Mouse (Mus musculus) frontal cortex, postnatal 14 days (tissue): ENCODE measurements around the gene Rsad1.

Experiments used
- DNase-seq, 2 experiments: peaks; one replicate each; pipeline ENCODE4 v3.0.0; 2022; ENCODE audit warnings: low spot score in 2 of 2

Gene Rsad1

GRCm38 (mm10) chr11:94548041-94548784, 842 bp downstream of the Rsad1 start:
- DNase-seq, result peak; percentile 40 to 50

GRCm38 (mm10) chr11:94547271-94547670, 1.8 kb downstream of the Rsad1 start:
- DNase-seq, result no peak

GRCm38 (mm10) chr11:94546381-94546780, 2.7 kb downstream of the Rsad1 start:
- no peak for DNase-seq

GRCm38 (mm10) chr11:94544422-94544821, 4.6 kb downstream of the Rsad1 start:
- DNase-seq, result no peak

- peak; percentile 85 to 89 for DNase-seq
Measured at GRCm38 (mm10) chr11:94543932-94544331, 5.1 kb downstream of the Rsad1 start.

- no peak for DNase-seq
Measured at GRCm38 (mm10) chr11:94543344-94543743, 5.7 kb downstream of the Rsad1 start.

- no peak for DNase-seq
Measured at GRCm38 (mm10) chr11:94542400-94542799, 6.7 kb downstream of the Rsad1 start.

GRCm38 (mm10) chr11:94539761-94540160, 9.3 kb downstream of the Rsad1 start:
- DNase-seq, result no peak

- no peak for DNase-seq
Measured at GRCm38 (mm10) chr11:94538733-94539292, 10.2 kb downstream of the Rsad1 start.

- no peak for DNase-seq
Measured at GRCm38 (mm10) chr11:94533171-94533570, 15.9 kb downstream of the Rsad1 start.

- no peak for DNase-seq
Measured at GRCm38 (mm10) chr11:94528879-94529278, 20.2 kb downstream of the Rsad1 start.

GRCm38 (mm10) chr11:94526171-94526879, 22.7 kb downstream of the Rsad1 start:
- DNase-seq, result no peak

GRCm38 (mm10) chr11:94521219-94521843, 27.7 kb downstream of the Rsad1 start, which contains the start of gene Mycbpap:
Gene Mycbpap, minus strand, starts transcription at chr11:94521742.
- peak in 1 of 2 experiments; percentile 39 for DNase-seq

- no peak for DNase-seq
Measured at GRCm38 (mm10) chr11:94513452-94513851, 35.6 kb downstream of the Rsad1 start.

- no peak for DNase-seq
Measured at GRCm38 (mm10) chr11:94508976-94509375, 40.1 kb downstream of the Rsad1 start.

GRCm38 (mm10) chr11:94501482-94501881, 47.6 kb downstream of the Rsad1 start:
- DNase-seq, result no peak

GRCm38 (mm10) chr11:94500362-94500761, 48.7 kb downstream of the Rsad1 start:
- DNase-seq, result no peak

GRCm38 (mm10) chr11:94499661-94500152, 49.3 kb downstream of the Rsad1 start, which contains the start of gene Epn3:
Gene Epn3, minus strand, starts transcription at chr11:94499974.
- DNase-seq, result no peak

- DNase-seq, result no peak
Measured at GRCm38 (mm10) chr11:94499035-94499434, 50.0 kb downstream of the Rsad1 start.

- peak in 1 of 2 experiments; percentile 41 for DNase-seq
Measured at GRCm38 (mm10) chr11:94498093-94498996, 50.7 kb downstream of the Rsad1 start.

- no peak for DNase-seq
Measured at GRCm38 (mm10) chr11:94495415-94495814, 53.6 kb downstream of the Rsad1 start.
